Mouse (Mus musculus) heart, postnatal 36 days (tissue): Measurements from ENCODE around the gene Slc25a42. TPM values are rescaled to one million over a fixed set of nuclear protein-coding genes. Genes with fewer than 3 reads are reported as not detected.

Source experiments
- DNase-seq, 2 experiments: peaks; one replicate each; pipeline ENCODE4 v3.0.0; 2021 to 2022
- intact Hi-C: fragments of 180-260 bp; cut with DNase I; formaldehyde crosslinking; loops from one replicate; pipeline ENCODE4 v1.15.1; 2025
- total RNA-seq, 2 experiments: library from RNA; stranded (reverse); gene quantifications; 2 replicates each; pipeline ENCODE4 v1.2.3; 2021

Gene Slc25a42
- total RNA-seq, 2 experiments from 2014 or later: 53.2 to 66.7 TPM

DNA sequence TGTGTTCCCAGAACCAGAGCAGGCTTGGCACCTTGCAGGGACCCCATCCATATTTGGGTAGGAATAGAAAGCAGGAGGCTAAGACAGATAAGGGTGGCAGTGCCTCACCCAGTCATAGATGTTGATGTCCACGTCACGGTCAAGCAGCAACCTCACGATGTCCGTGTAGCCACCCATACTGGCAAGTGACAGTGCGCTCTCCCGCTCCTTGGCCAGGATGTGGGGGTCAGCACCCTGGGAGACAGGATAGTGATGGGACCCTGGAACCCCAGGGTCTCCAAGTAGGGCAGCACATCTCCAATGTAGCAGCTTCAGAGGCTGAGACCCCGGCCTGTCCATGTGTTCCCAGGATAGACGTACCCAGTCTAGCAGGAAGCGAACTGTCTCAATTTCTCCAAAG, 77.2 kb downstream of the Slc25a42 start:
- no peak for DNase-seq
- intact Hi-C loops: no loop called here

Other genes with a start within 250 kb of the Slc25a42 start
- 10 to 100 TPM; 31.6 to 36.5 TPM for gene Gatad2a, start 215.9 kb downstream of the Slc25a42 start, total RNA-seq
- 10 to 100 TPM; 35.3 to 38.6 TPM for gene Mau2, start 169.6 kb downstream of the Slc25a42 start, total RNA-seq
- gene Sugp1, start 169.5 kb downstream of the Slc25a42 start, total RNA-seq: 10 to 100 TPM; 18.7 to 22.0 TPM
- gene Tm6sf2, start 139.4 kb downstream of the Slc25a42 start, total RNA-seq: 1 to 10 TPM in 1 of 2 experiments, under 1 TPM in 1; 0.97 to 1.1 TPM
- not detected for gene Hapln4, start 128.8 kb downstream of the Slc25a42 start, total RNA-seq
- gene Ncan, start 91.4 kb downstream of the Slc25a42 start, total RNA-seq: under 1 TPM in 1 of 2 experiments, not detected in 1; 0.06 TPM
- gene Nr2c2ap, start 81.0 kb downstream of the Slc25a42 start, total RNA-seq: 1 to 10 TPM; 8.3 to 8.5 TPM
- 10 to 100 TPM; 17.2 to 19.6 TPM for gene Rfxank, start 73.2 kb downstream of the Slc25a42 start, total RNA-seq
- 10 to 100 TPM; 23.5 to 23.7 TPM for gene Borcs8, start 72.8 kb downstream of the Slc25a42 start, total RNA-seq
- gene Mef2b, start 72.6 kb downstream of the Slc25a42 start, total RNA-seq: under 1 TPM; 0.25 to 0.49 TPM
- gene Tmem161a, start 39.9 kb downstream of the Slc25a42 start, total RNA-seq: 100 to 1,000 TPM in 1 of 2 experiments, 10 to 100 TPM in 1; 99.2 to 103 TPM
- 10 to 100 TPM; 41.4 to 43.0 TPM for gene Sugp2, start 21.9 kb upstream of the Slc25a42 start, total RNA-seq
- 1 to 10 TPM; 6.2 to 7.0 TPM for gene Armc6, start 22.2 kb upstream of the Slc25a42 start, total RNA-seq
- 10 to 100 TPM in 1 of 2 experiments, 1 to 10 TPM in 1; 8.5 to 10.5 TPM for gene Homer3, start 70.5 kb upstream of the Slc25a42 start, total RNA-seq
- 10 to 100 TPM; 25.8 to 34.5 TPM for gene Ddx49, start 90.2 kb upstream of the Slc25a42 start, total RNA-seq
- gene Cope, start 90.2 kb upstream of the Slc25a42 start, total RNA-seq: 100 to 1,000 TPM; 157 TPM
- under 1 TPM; 0.33 to 0.64 TPM for gene Cers1, start 103.5 kb upstream of the Slc25a42 start, total RNA-seq
- gene Gdf1, start 117.5 kb upstream of the Slc25a42 start, total RNA-seq: not detected
- gene Upf1, start 141.0 kb upstream of the Slc25a42 start, total RNA-seq: 10 to 100 TPM; 45.4 to 46.0 TPM
- gene Comp, start 161.3 kb upstream of the Slc25a42 start, total RNA-seq: 1 to 10 TPM; 4.3 to 5.6 TPM
- 1 to 10 TPM; 8.2 to 9.8 TPM for gene Crtc1, start 227.3 kb upstream of the Slc25a42 start, total RNA-seq